Mouse (Mus musculus) embryonic facial prominence, embryonic 11.5 days (tissue): Measurements from ENCODE around the gene Slc25a21. TPM values are rescaled to one million over a fixed set of nuclear protein-coding genes. Genes with fewer than 3 reads are reported as not detected.

Experiments used
- ATAC-seq: fragments of 200-750 bp; cut with Nextera tagmentation; replicated peaks from 2 replicates; pipeline ENCODE4 v1.8.0; 2017; ENCODE audit warnings: low read depth; ENCODE audit not compliant: insufficient number of reproducible peaks, low FRiP score, low TSS enrichment
- DNase-seq: peaks from one replicate; pipeline ENCODE4 v3.0.0-alpha.2; 2015; ENCODE audit warnings: low spot score
- H3K27ac ChIP-seq: fragments of 300-500 bp; sonication (generic); replicated peaks from 2 replicates; pipeline ENCODE4 v1.5.1; 2014; ENCODE audit warnings: mild to moderate bottlenecking, low read depth, low read length, control low read depth
- H3K27me3 ChIP-seq: fragments of 300-500 bp; sonication (generic); 2 replicates; pipeline ENCODE4 v1.6.1; 2014; ENCODE audit warnings: mild to moderate bottlenecking, low read length, moderate library complexity, mixed read lengths; ENCODE audit not compliant: control insufficient read depth, insufficient read depth
- H3K36me3 ChIP-seq: fragments of 300-500 bp; sonication (generic); replicated peaks from 2 replicates; pipeline ENCODE4 v1.6.1; 2014; ENCODE audit warnings: low read depth, mild to moderate bottlenecking, low read length, moderate library complexity, mixed read lengths; ENCODE audit not compliant: control insufficient read depth, insufficient read depth
- H3K4me1 ChIP-seq: fragments of 300-500 bp; sonication (generic); 2 replicates; pipeline ENCODE4 v1.6.1; 2014; ENCODE audit warnings: low read length, mixed read lengths; ENCODE audit not compliant: control insufficient read depth, insufficient read depth
- H3K4me2 ChIP-seq: fragments of 300-500 bp; sonication (generic); 2 replicates; pipeline ENCODE4 v1.6.1; 2014; ENCODE audit warnings: low read depth, mild to moderate bottlenecking, control low read depth, low read length, moderate library complexity
- H3K4me3 ChIP-seq: fragments of 300-500 bp; sonication (generic); 2 replicates; pipeline ENCODE4 v1.5.1; 2014; ENCODE audit warnings: low read depth, low read length, control low read depth
- H3K9ac ChIP-seq: fragments of 300-500 bp; sonication (generic); replicated peaks from 2 replicates; pipeline ENCODE4 v1.6.1; 2014; ENCODE audit warnings: mild to moderate bottlenecking, control low read depth, low read length
- H3K9me3 ChIP-seq: fragments of 300-500 bp; sonication (generic); replicated peaks from 2 replicates; pipeline ENCODE4 v1.6.1; 2016; ENCODE audit warnings: mild to moderate bottlenecking, low read length, inconsistent platforms, mixed read lengths; ENCODE audit not compliant: control insufficient read depth
- WGBS: fragments of 180-500 bp; shearing (Covaris S2); extraction: QIAGEN DNeasy Blood & Tissue Kit; methylation state at CpG from one replicate; pipeline ENCODE4 v1.1.7; 2014; 5-methylcytosine and 5-hydroxymethylcytosine counted together
- polyA plus RNA-seq: library from polyadenylated mRNA; unstranded; fragments of >200 nt; fragmentation: Nextera tagmentation; extraction: Ambion mirVana; gene quantifications from 2 replicates; pipeline ENCODE4 v1.2.1, GENCODE M21; 2014

Gene Slc25a21
- polyA plus RNA-seq, 1 experiment from 2014 or later: 1.9 TPM

GRCm38 (mm10) chr12:56696174-56697010 lies 500.9 kb downstream of the Slc25a21 start:
- WGBS: under 1% methylated on average over 57 of the region's 57 CpGs

GRCm38 (mm10) chr12:56695358-56696173 lies 501.7 kb downstream of the Slc25a21 start:
- Histone ChIP-seq H3K27ac (no peak overlapping the region), H3K36me3 (no peaks in the 10 kb centered on the region), H3K4me2 (peak overlapping the region; percentile 57), H3K4me3 (peak overlapping the region; percentile 49), H3K4me1 (peaks cover 6% of the 10 kb centered on the region), H3K9ac (peak overlapping the region; percentile 56), H3K27me3 (peaks cover 59% of the 10 kb centered on the region), H3K9me3 (no peaks in the 10 kb centered on the region)
- DNase-seq (peak; percentile 94), ATAC-seq (peak; percentile 95)
- under 1% methylated on average over 41 of the region's 41 CpGs for WGBS

More at GRCm38 (mm10) chr12:56696174-56697010, 500.9 kb downstream of the Slc25a21 start:
- Histone ChIP-seq H3K4me3 (peak overlapping the region; percentile 49), H3K9ac (peak overlapping the region; percentile 56), H3K4me2 (peak overlapping the region; percentile 57), H3K4me1 (peaks cover 6% of the 10 kb centered on the region), H3K27me3 (peaks cover 57% of the 10 kb centered on the region), H3K9me3 (no peaks in the 10 kb centered on the region), H3K36me3 (no peaks in the 10 kb centered on the region), H3K27ac (peak overlapping the region; percentile 43)
- DNase-seq: peak; percentile 60
- ATAC-seq: no peak; the same call in 1 of the 2 replicates

GRCm38 (mm10) chr12:56694936-56695335 lies 502.3 kb downstream of the Slc25a21 start:
- H3K4me2 ChIP-seq: peak overlapping the region; percentile 57; the same call in 1 of the 2 replicates
- H3K9ac ChIP-seq: no peak overlapping the region
- H3K27me3 ChIP-seq: peaks cover 57% of the 10 kb centered on the region
- ATAC-seq: no peak
- H3K4me3 ChIP-seq: peak overlapping the region; percentile 16
- H3K4me1 ChIP-seq: peaks cover 6% of the 10 kb centered on the region
- H3K9me3 ChIP-seq: no peaks in the 10 kb centered on the region
- DNase-seq: no peak
- no peak overlapping the region for H3K27ac ChIP-seq
- no peaks in the 10 kb centered on the region for H3K36me3 ChIP-seq
- 3% methylated on average over 11 of the region's 11 CpGs for WGBS

GRCm38 (mm10) chr12:56694361-56694760 lies 502.9 kb downstream of the Slc25a21 start:
- no peak overlapping the region for H3K27ac ChIP-seq
- no peak for ATAC-seq
- no peaks in the 10 kb centered on the region for H3K9me3 ChIP-seq
- WGBS: 3% methylated on average over 14 of the region's 14 CpGs
- peak overlapping the region; percentile 16; the same call in 1 of the 2 replicates for H3K4me3 ChIP-seq
- peaks cover 57% of the 10 kb centered on the region for H3K27me3 ChIP-seq
- DNase-seq: no peak
- no peak overlapping the region for H3K9ac ChIP-seq
- peak overlapping the region; percentile 57; the same call in 1 of the 2 replicates for H3K4me2 ChIP-seq
- no peaks in the 10 kb centered on the region for H3K36me3 ChIP-seq
- H3K4me1 ChIP-seq: peaks cover 9% of the 10 kb centered on the region

GRCm38 (mm10) chr12:56693411-56694098 lies 503.7 kb downstream of the Slc25a21 start:
- Histone ChIP-seq H3K9me3 (no peaks in the 10 kb centered on the region), H3K27me3 (peaks cover 60% of the 10 kb centered on the region), H3K4me3 (peak overlapping the region; percentile 34; the same call in 1 of the 2 replicates), H3K27ac (no peak overlapping the region), H3K4me1 (peaks cover 9% of the 10 kb centered on the region), H3K36me3 (no peaks in the 10 kb centered on the region), H3K4me2 (peak overlapping the region; percentile 35; the same call in 1 of the 2 replicates), H3K9ac (peak overlapping the region; percentile 50)
- DNase-seq (no peak), ATAC-seq (no peak)
- WGBS: 5% methylated on average over 14 of the region's 14 CpGs

GRCm38 (mm10) chr12:56692536-56692935 lies 504.7 kb downstream of the Slc25a21 start:
- Histone ChIP-seq H3K4me1 (peaks cover 9% of the 10 kb centered on the region), H3K27ac (no peak overlapping the region), H3K9me3 (no peaks in the 10 kb centered on the region), H3K4me2 (peak overlapping the region; percentile 35), H3K4me3 (peak overlapping the region; percentile 34), H3K9ac (peak overlapping the region; percentile 50), H3K27me3 (peaks cover 65% of the 10 kb centered on the region), H3K36me3 (no peaks in the 10 kb centered on the region)
- ATAC-seq: no peak
- WGBS: 2% methylated on average over 19 of the region's 19 CpGs
- no peak for DNase-seq

- Histone ChIP-seq H3K4me3 (peak within 1 kb of the TSS; percentile 34), H3K27ac (peak within 1 kb of the TSS; percentile 48; the same call in 1 of the 2 replicates), H3K4me1 (peaks cover 4% of the 10 kb centered on the region), H3K4me2 (peak within 1 kb of the TSS; percentile 35), H3K27me3 (peaks cover 60% of the 10 kb centered on the region), H3K9me3 (no peaks in the 10 kb centered on the region), H3K9ac (peak within 1 kb of the TSS; percentile 50), H3K36me3 (no peaks in the 10 kb centered on the region)
- 1% methylated on average over 37 of the region's 40 CpGs for WGBS
- DNase-seq: peak; percentile 61
- ATAC-seq: no peak
These were observed 505.7 kb downstream of the Slc25a21 start, which contains the start of gene Pax9 for GRCm38 (mm10) chr12:56691427-56692079. Gene Pax9 (plus strand): TSS chr12:56691767.
